Mouse (Mus musculus) ES-Bruce4 (cell line): Measurements from ENCODE around the gene Pappa. TPM values are rescaled to one million over a fixed set of nuclear protein-coding genes. Genes with fewer than 3 reads are reported as not detected.

Experiments
- H3K27ac ChIP-seq: 2 replicates; pipeline ENCODE4 v1.5.1; 2012; ENCODE audit warnings: low read length, inconsistent platforms; ENCODE audit not compliant: insufficient read depth
- H3K27me3 ChIP-seq: 2 replicates; pipeline ENCODE4 v1.6.1; 2012; ENCODE audit warnings: mild to moderate bottlenecking, low read length, inconsistent platforms; ENCODE audit not compliant: control insufficient read depth, poor library complexity, insufficient read depth, severe bottlenecking
- H3K36me3 ChIP-seq: 2 replicates; pipeline ENCODE4 v1.6.1; 2012; ENCODE audit warnings: inconsistent platforms, mild to moderate bottlenecking, low read length, moderate library complexity; ENCODE audit not compliant: control insufficient read depth, poor library complexity, insufficient read depth, severe bottlenecking
- H3K4me1 ChIP-seq: one replicate; pipeline ENCODE4 v1.8.1; 2011; ENCODE audit warnings: low read length; ENCODE audit not compliant: control insufficient read depth, insufficient read depth
- H3K4me3 ChIP-seq: 2 replicates; pipeline ENCODE4 v1.5.1; 2011; ENCODE audit warnings: low read depth, mild to moderate bottlenecking, low read length
- H3K9ac ChIP-seq: 2 replicates; pipeline ENCODE4 v1.6.1; 2012; ENCODE audit warnings: low read depth, mild to moderate bottlenecking, inconsistent platforms; ENCODE audit not compliant: poor library complexity, severe bottlenecking
- H3K9me3 ChIP-seq: replicated peaks from 2 replicates; pipeline ENCODE4 v1.6.1; 2012; ENCODE audit warnings: mild to moderate bottlenecking, low read length, inconsistent platforms; ENCODE audit not compliant: control insufficient read depth, poor library complexity, insufficient read depth, severe bottlenecking
- CTCF ChIP-seq: IDR thresholded peaks from one replicate; pipeline ENCODE4 v1.8.1; 2011; ENCODE audit warnings: low read depth, low read length
- EP300 ChIP-seq: IDR thresholded peaks from 2 replicates; pipeline ENCODE4 v1.6.1; 2011; ENCODE audit warnings: low read depth, low read length; ENCODE audit not compliant: insufficient read depth
- POLR2A ChIP-seq: IDR thresholded peaks from one replicate; pipeline ENCODE4 v1.8.1; 2011; ENCODE audit warnings: low read length; ENCODE audit not compliant: insufficient read depth
- polyA plus RNA-seq: library from polyadenylated mRNA; stranded (reverse); fragments of >200 nt; gene quantifications from 2 replicates; pipeline ENCODE4 v1.2.4, GENCODE M21; 2011; ENCODE audit warnings: low read depth; ENCODE audit not compliant: missing spikeins, insufficient read depth, insufficient read length

Gene Pappa
- polyA plus RNA-seq, 1 experiment = 1.1 TPM

GRCm38 (mm10) chr4:65156231-65156630 lies 32.3 kb downstream of the Pappa start:
- TF ChIP-seq POLR2A = no peak
- TF ChIP-seq EP300 = no peak
- TF ChIP-seq CTCF = no peak
- no peak overlapping the region for H3K27ac ChIP-seq
- no peaks in the 10 kb centered on the region for H3K9me3 ChIP-seq
- no peaks in the 10 kb centered on the region for H3K27me3 ChIP-seq
- H3K9ac ChIP-seq = no peak overlapping the region
- no peak overlapping the region for H3K4me3 ChIP-seq
- H3K36me3 ChIP-seq = no peaks in the 10 kb centered on the region
- H3K4me1 ChIP-seq = no peaks in the 10 kb centered on the region

GRCm38 (mm10) chr4:65158651-65159050 lies 34.7 kb downstream of the Pappa start:
- Histone ChIP-seq H3K4me3 (no peak overlapping the region), H3K9me3 (no peaks in the 10 kb centered on the region), H3K27ac (no peak overlapping the region), H3K36me3 (no peaks in the 10 kb centered on the region), H3K9ac (no peak overlapping the region), H3K4me1 (no peaks in the 10 kb centered on the region), H3K27me3 (no peaks in the 10 kb centered on the region)
- TF ChIP-seq EP300 = no peak

GRCm38 (mm10) chr4:65159481-65159880 lies 35.5 kb downstream of the Pappa start:
- Histone ChIP-seq H3K36me3 (no peaks in the 10 kb centered on the region), H3K27ac (no peak overlapping the region), H3K9ac (no peak overlapping the region), H3K4me1 (no peaks in the 10 kb centered on the region), H3K4me3 (no peak overlapping the region), H3K9me3 (no peaks in the 10 kb centered on the region), H3K27me3 (no peaks in the 10 kb centered on the region)
- TF ChIP-seq EP300 (no peak), POLR2A (no peak), CTCF (no peak)

GRCm38 (mm10) chr4:65163698-65164097 lies 39.7 kb downstream of the Pappa start:
- Histone ChIP-seq H3K4me1 (no peaks in the 10 kb centered on the region), H3K9me3 (no peaks in the 10 kb centered on the region), H3K4me3 (no peak overlapping the region), H3K27ac (no peak overlapping the region), H3K36me3 (no peaks in the 10 kb centered on the region), H3K27me3 (no peaks in the 10 kb centered on the region; the same call in 1 of the 2 replicates), H3K9ac (no peak overlapping the region)
- TF ChIP-seq EP300 = no peak
- no peak for TF ChIP-seq POLR2A
- TF ChIP-seq CTCF = no peak

- TF ChIP-seq EP300 = no peak
- no peak for TF ChIP-seq POLR2A
- TF ChIP-seq CTCF = no peak
- Histone ChIP-seq H3K27me3 (no peaks in the 10 kb centered on the region; the same call in 1 of the 2 replicates), H3K36me3 (no peaks in the 10 kb centered on the region), H3K27ac (no peak overlapping the region), H3K9me3 (no peaks in the 10 kb centered on the region), H3K4me1 (no peaks in the 10 kb centered on the region), H3K4me3 (no peak overlapping the region), H3K9ac (no peak overlapping the region)
Observed at GRCm38 (mm10) chr4:65166288-65166835, 42.4 kb downstream of the Pappa start.

- Histone ChIP-seq H3K4me3 (no peak overlapping the region), H3K9ac (no peak overlapping the region), H3K36me3 (no peaks in the 10 kb centered on the region), H3K27ac (no peak overlapping the region), H3K9me3 (no peaks in the 10 kb centered on the region), H3K27me3 (no peaks in the 10 kb centered on the region), H3K4me1 (no peaks in the 10 kb centered on the region)
- TF ChIP-seq CTCF (no peak), POLR2A (no peak), EP300 (no peak)
Observed at GRCm38 (mm10) chr4:65174505-65174904, 50.5 kb downstream of the Pappa start.
